Mouse (Mus musculus) heart, embryonic 14.5 days (tissue): ENCODE measurements around the gene Fads3. TPM values are rescaled to one million over a fixed set of nuclear protein-coding genes. Genes with fewer than 3 reads are reported as not detected.

Experiments used
- ATAC-seq: fragments of 200-750 bp; cut with Nextera tagmentation; 2 replicates; pipeline ENCODE4 v1.8.0; 2017; ENCODE audit warnings: low read depth, moderate TSS enrichment; ENCODE audit not compliant: insufficient number of reproducible peaks, insufficient read depth, low FRiP score
- H3K27ac ChIP-seq, 2 experiments: fragments of 200-500 bp in 1 of 2; fragments of 300-500 bp in 1 of 2; sonication (generic) in 1 of 2; replicated peaks in 1 of 2; 2 replicates each; pipeline ENCODE4 v1.5.1; 2012 to 2014; ENCODE audit warnings: low read depth in 2 of 2, low read length in 2 of 2, control low read depth in 1 of 2, mild to moderate bottlenecking in 1 of 2, mixed read lengths in 1 of 2; ENCODE audit not compliant: control insufficient read depth in 1 of 2, insufficient read depth in 1 of 2
- H3K27me3 ChIP-seq: fragments of 300-500 bp; sonication (generic); 2 replicates; pipeline ENCODE4 v1.6.1; 2014; ENCODE audit warnings: mild to moderate bottlenecking, low read length, control low read depth; ENCODE audit not compliant: control insufficient read depth, insufficient read depth
- H3K36me3 ChIP-seq: fragments of 300-500 bp; sonication (generic); 2 replicates; pipeline ENCODE4 v1.6.1; 2014; ENCODE audit warnings: mild to moderate bottlenecking, control low read depth, low read length, mixed read lengths; ENCODE audit not compliant: control insufficient read depth, insufficient read depth
- H3K4me1 ChIP-seq, 2 experiments: fragments of 200-500 bp in 1 of 2; fragments of 300-500 bp in 1 of 2; sonication (generic) in 1 of 2; 2 replicates each; pipeline ENCODE4 v1.6.1; 2012 to 2014; ENCODE audit warnings: low read length in 2 of 2, control low read depth in 1 of 2, mixed read lengths in 1 of 2; ENCODE audit not compliant: control insufficient read depth in 2 of 2, insufficient read depth in 2 of 2
- H3K4me2 ChIP-seq: fragments of 300-500 bp; sonication (generic); 2 replicates; pipeline ENCODE4 v1.6.1; 2014; ENCODE audit warnings: mild to moderate bottlenecking, low read length
- H3K4me3 ChIP-seq, 2 experiments: fragments of 200-500 bp in 1 of 2; fragments of 300-500 bp in 1 of 2; sonication (generic) in 1 of 2; 2 replicates each; pipeline ENCODE4 v1.5.1; 2012 to 2014; ENCODE audit warnings: low read length in 2 of 2, mild to moderate bottlenecking in 2 of 2, control low read depth in 1 of 2, low read depth in 1 of 2, moderate library complexity in 1 of 2; ENCODE audit not compliant: control insufficient read depth in 1 of 2, insufficient read depth in 1 of 2
- H3K9ac ChIP-seq: fragments of 300-500 bp; sonication (generic); 2 replicates; pipeline ENCODE4 v1.6.1; 2014; ENCODE audit warnings: mild to moderate bottlenecking, low read length
- H3K9me3 ChIP-seq: fragments of 300-500 bp; sonication (generic); 2 replicates; pipeline ENCODE4 v1.6.1; 2016; ENCODE audit warnings: low read length, control low read depth; ENCODE audit not compliant: control insufficient read depth
- WGBS: fragments of 180-500 bp; shearing (Covaris S2); extraction: QIAGEN DNeasy Blood & Tissue Kit; methylation state at CpG from one replicate; pipeline ENCODE4 v1.1.7; 2014; 5-methylcytosine and 5-hydroxymethylcytosine counted together
- polyA plus RNA-seq: library from polyadenylated mRNA; unstranded; fragments of >200 nt; fragmentation: Nextera tagmentation; extraction: Ambion mirVana; gene quantifications from 2 replicates; pipeline ENCODE4 v1.2.1, GENCODE M21; 2014

The Fads3 gene
- polyA plus RNA-seq, 1 experiment from 2014 or later: 32.5 TPM

- Histone ChIP-seq H3K4me2 (no peak overlapping the region), H3K4me1 (peaks cover 19 to 34% of the 10 kb centered on the region in 2 experiments), H3K4me3 (no peak overlapping the region), H3K27ac (no peak overlapping the region), H3K36me3 (peaks cover 41% of the 10 kb centered on the region), H3K27me3 (no peaks in the 10 kb centered on the region), H3K9ac (peak overlapping the region; percentile 40; the same call in 1 of the 2 replicates), H3K9me3 (no peaks in the 10 kb centered on the region)
- 54% methylated on average over 8 of the region's 8 CpGs for WGBS
- no peak for ATAC-seq
Measured at GRCm38 (mm10) chr19:10034785-10035447, 6.5 kb upstream of the Fads3 start.

GRCm38 (mm10) chr19:10037534-10037933 is 3.8 kb upstream of the Fads3 start:
- Histone ChIP-seq H3K27me3 (no peaks in the 10 kb centered on the region), H3K27ac (no peak overlapping the region), H3K4me2 (no peak overlapping the region), H3K36me3 (peaks cover 24% of the 10 kb centered on the region), H3K4me3 (no peak overlapping the region), H3K9me3 (no peaks in the 10 kb centered on the region), H3K4me1 (peaks cover 26 to 48% of the 10 kb centered on the region in 2 experiments), H3K9ac (no peak overlapping the region)
- 46% methylated on average over 2 of the region's 2 CpGs for WGBS
- no peak for ATAC-seq

- Histone ChIP-seq H3K9me3 (no peaks in the 10 kb centered on the region), H3K4me1 (peaks cover 31 to 56% of the 10 kb centered on the region in 2 experiments), H3K27me3 (no peaks in the 10 kb centered on the region), H3K36me3 (peaks cover 22% of the 10 kb centered on the region), H3K27ac (peak overlapping the region; percentile 77 to 92), H3K9ac (peak overlapping the region; percentile 9; the same call in 1 of the 2 replicates), H3K4me2 (peak overlapping the region; percentile 41), H3K4me3 (no peak overlapping the region)
- ATAC-seq: no peak
- WGBS: 43% methylated on average over 3 of the region's 3 CpGs
Measured at GRCm38 (mm10) chr19:10038364-10038763, 3.0 kb upstream of the Fads3 start.

GRCm38 (mm10) chr19:10038910-10039309 is 2.5 kb upstream of the Fads3 start:
- Histone ChIP-seq H3K4me1 (peaks cover 36 to 61% of the 10 kb centered on the region in 2 experiments), H3K9ac (peak overlapping the region; percentile 9; the same call in 1 of the 2 replicates), H3K36me3 (peaks cover 19% of the 10 kb centered on the region), H3K9me3 (no peaks in the 10 kb centered on the region), H3K27me3 (no peaks in the 10 kb centered on the region), H3K4me3 (no peak overlapping the region), H3K4me2 (peak overlapping the region; percentile 41), H3K27ac (peak overlapping the region; percentile 77 to 92)
- WGBS: 4% methylated on average over 3 of the region's 3 CpGs
- no peak for ATAC-seq

- no peaks in the 10 kb centered on the region for H3K9me3 ChIP-seq
- no peak for ATAC-seq
- H3K27me3 ChIP-seq: no peaks in the 10 kb centered on the region
- peak overlapping the region; percentile 41 for H3K4me2 ChIP-seq
- H3K4me3 ChIP-seq: no peak overlapping the region
- peaks cover 38 to 68% of the 10 kb centered on the region in 2 experiments for H3K4me1 ChIP-seq
- H3K27ac ChIP-seq: peak overlapping the region; percentile 77 to 92
- 77% methylated on average over 2 of the region's 2 CpGs for whole genome bisulfite sequencing
- peaks cover 19% of the 10 kb centered on the region for H3K36me3 ChIP-seq
- no peak overlapping the region for H3K9ac ChIP-seq
Measured at GRCm38 (mm10) chr19:10039615-10040014, 1.8 kb upstream of the Fads3 start.

- WGBS: 12% methylated on average over 19 of the region's 20 CpGs
- H3K4me3 ChIP-seq: peak overlapping the region; percentile 57 to 82
- H3K27ac ChIP-seq: peak overlapping the region; percentile 56 to 97
- H3K27me3 ChIP-seq: no peaks in the 10 kb centered on the region
- no peaks in the 10 kb centered on the region for H3K9me3 ChIP-seq
- H3K4me1 ChIP-seq: peaks cover 37 to 76% of the 10 kb centered on the region in 2 experiments
- no peak for ATAC-seq
- peak overlapping the region; percentile 87 for H3K4me2 ChIP-seq
- peak overlapping the region; percentile 83 for H3K9ac ChIP-seq
- peaks cover 23% of the 10 kb centered on the region for H3K36me3 ChIP-seq
Measured at GRCm38 (mm10) chr19:10040866-10041387, 442 bp upstream of the Fads3 start.

- Histone ChIP-seq H3K36me3 (peaks cover 16% of the 10 kb centered on the region), H3K4me2 (peak overlapping the region; percentile 87), H3K9ac (peak overlapping the region; percentile 83), H3K27ac (peak overlapping the region; percentile 97), H3K4me3 (peak overlapping the region; percentile 57 to 82), H3K27me3 (no peaks in the 10 kb centered on the region), H3K9me3 (no peaks in the 10 kb centered on the region), H3K4me1 (peaks cover 49 to 87% of the 10 kb centered on the region in 2 experiments)
- ATAC-seq: peak; percentile 19; the same call in 1 of the 2 replicates
- WGBS: 17% methylated on average over 6 of the region's 6 CpGs
Measured at GRCm38 (mm10) chr19:10042232-10042631, 863 bp downstream of the Fads3 start.
